Mouse (Mus musculus) MEL (cell line): Measurements from ENCODE around the gene Fgf3. TPM values are rescaled to one million over a fixed set of nuclear protein-coding genes. Genes with fewer than 3 reads are reported as not detected.

Experiments used
- DNase-seq: peaks from one replicate; pipeline ENCODE4 v3.0.0; 2011; ENCODE audit warnings: low read depth, low spot score
- H3K27ac ChIP-seq: 2 replicates; pipeline ENCODE4 v1.5.1; 2012; ENCODE audit warnings: low read depth, mild to moderate bottlenecking, control low read depth, low read length, moderate library complexity; ENCODE audit not compliant: control insufficient read depth
- H3K27me3 ChIP-seq, 2 experiments: fragments of 150-350 bp in 1 of 2; sonication (generic) in 1 of 2; 2 replicates each; pipeline ENCODE4 v1.6.1; 2012; ENCODE audit warnings: low read length in 2 of 2, mild to moderate bottlenecking in 2 of 2, improper control_type of control experiment in 1 of 2, moderate library complexity in 1 of 2; ENCODE audit not compliant: insufficient read depth in 2 of 2, control insufficient read depth in 1 of 2
- H3K36me3 ChIP-seq, 2 experiments: 2 replicates each; pipeline ENCODE4 v1.6.1; 2012 to 2014; ENCODE audit warnings: low read length in 2 of 2, improper control_type of control experiment in 1 of 2, inconsistent platforms in 1 of 2, mild to moderate bottlenecking in 1 of 2; ENCODE audit not compliant: insufficient read depth in 2 of 2, control insufficient read depth in 1 of 2
- H3K4me1 ChIP-seq, 2 experiments: fragments of 150-350 bp in 1 of 2; sonication (generic) in 1 of 2; 2 replicates each; pipeline ENCODE4 v1.6.1; 2012; ENCODE audit warnings: low read length in 2 of 2, improper control_type of control experiment in 1 of 2, mild to moderate bottlenecking in 1 of 2; ENCODE audit not compliant: insufficient read depth in 2 of 2, control insufficient read depth in 1 of 2
- H3K4me3 ChIP-seq, 2 experiments: fragments of 150-350 bp in 1 of 2; sonication (generic) in 1 of 2; 2 replicates each; pipeline ENCODE4 v1.5.1; 2012; ENCODE audit warnings: low read depth in 2 of 2, low read length in 2 of 2, mild to moderate bottlenecking in 2 of 2, moderate library complexity in 2 of 2, control low read depth in 1 of 2, improper control_type of control experiment in 1 of 2; ENCODE audit not compliant: control insufficient read depth in 1 of 2, insufficient read depth in 1 of 2
- H3K79me2 ChIP-seq: 2 replicates; pipeline ENCODE4 v1.6.1; 2012; ENCODE audit warnings: mild to moderate bottlenecking, low read length, moderate library complexity; ENCODE audit not compliant: control insufficient read depth, poor library complexity, insufficient read depth
- H3K9ac ChIP-seq: 2 replicates; pipeline ENCODE4 v1.6.1; 2012; ENCODE audit warnings: low read depth, mild to moderate bottlenecking, control low read depth, low read length, moderate library complexity; ENCODE audit not compliant: control insufficient read depth, poor library complexity, severe bottlenecking
- H3K9me3 ChIP-seq: fragments of 150-350 bp; sonication (generic); replicated peaks from 2 replicates; pipeline ENCODE4 v1.6.1; 2012; ENCODE audit warnings: mild to moderate bottlenecking, low read length, improper control_type of control experiment, moderate library complexity; ENCODE audit not compliant: insufficient read depth
- ELF1 ChIP-seq: IDR thresholded peaks from 2 replicates; pipeline ENCODE4 v1.6.1; 2014; ENCODE audit warnings: low read depth, mild to moderate bottlenecking, inconsistent platforms, low read length, improper control_type of control experiment, moderate library complexity
- EP300 ChIP-seq, 2 experiments: IDR thresholded peaks; 2 replicates each; pipeline ENCODE4 v1.6.1; 2011; ENCODE audit warnings: improper control_type of control experiment in 2 of 2, low read length in 2 of 2, low read depth in 1 of 2, mild to moderate bottlenecking in 1 of 2
- GABPA ChIP-seq: IDR thresholded peaks from 2 replicates; pipeline ENCODE4 v1.6.1; 2012; ENCODE audit warnings: low read depth, mild to moderate bottlenecking, inconsistent platforms, low read length, improper control_type of control experiment, moderate library complexity
- GATA1 ChIP-seq: IDR thresholded peaks from 2 replicates; pipeline ENCODE4 v1.6.1; 2011; ENCODE audit warnings: low read depth, low read length, improper control_type of control experiment
- HCFC1 ChIP-seq: IDR thresholded peaks from 2 replicates; pipeline ENCODE4 v1.6.1; 2012; ENCODE audit warnings: low read depth, mild to moderate bottlenecking, inconsistent platforms, low read length, improper control_type of control experiment, moderate library complexity
- KAT2A ChIP-seq: conservative IDR thresholded peaks from 2 replicates; pipeline ENCODE4 v1.6.1; 2012; ENCODE audit warnings: low read depth, low read length, improper control_type of control experiment, inconsistent platforms
- MAX ChIP-seq: IDR thresholded peaks from 2 replicates; pipeline ENCODE4 v1.6.1; 2011; ENCODE audit warnings: low read length, improper control_type of control experiment
- MEF2A ChIP-seq: IDR thresholded peaks from 2 replicates; pipeline ENCODE4 v1.6.1; 2014; ENCODE audit warnings: low read depth, mild to moderate bottlenecking, inconsistent platforms, low read length, improper control_type of control experiment; ENCODE audit not compliant: poor library complexity, insufficient replicate concordance, severe bottlenecking; ENCODE audit errors: extremely low read depth
- MYB ChIP-seq: IDR thresholded peaks from 2 replicates; pipeline ENCODE4 v1.6.1; 2011; ENCODE audit warnings: mild to moderate bottlenecking, low read depth, low read length, improper control_type of control experiment
- MYC ChIP-seq: IDR thresholded peaks from 2 replicates; pipeline ENCODE4 v1.6.1; 2011; ENCODE audit warnings: low read depth, mild to moderate bottlenecking, low read length, improper control_type of control experiment, moderate library complexity
- NELFE ChIP-seq: IDR thresholded peaks from 2 replicates; pipeline ENCODE4 v1.6.1; 2011; ENCODE audit warnings: low read depth, low read length, improper control_type of control experiment
- NRF1 ChIP-seq: IDR thresholded peaks from 2 replicates; pipeline ENCODE4 v1.6.1; 2014; ENCODE audit warnings: low read depth, mild to moderate bottlenecking, inconsistent platforms, low read length, improper control_type of control experiment, moderate library complexity; ENCODE audit not compliant: poor library complexity, insufficient read depth, severe bottlenecking
- RAD21 ChIP-seq: IDR thresholded peaks from 2 replicates; pipeline ENCODE4 v1.6.1; 2011; ENCODE audit warnings: mild to moderate bottlenecking, low read depth, low read length, improper control_type of control experiment
- RCOR1 ChIP-seq: IDR thresholded peaks from 2 replicates; pipeline ENCODE4 v1.6.1; 2012; ENCODE audit warnings: low read depth, mild to moderate bottlenecking, inconsistent platforms, low read length, improper control_type of control experiment
- TBP ChIP-seq: IDR thresholded peaks from 2 replicates; pipeline ENCODE4 v1.8.0; 2011; ENCODE audit warnings: low read depth, low read length, improper control_type of control experiment
- USF1 ChIP-seq: IDR thresholded peaks from 2 replicates; pipeline ENCODE4 v1.6.1; 2014; ENCODE audit warnings: low read depth, mild to moderate bottlenecking, inconsistent platforms, low read length, improper control_type of control experiment, moderate library complexity
- USF2 ChIP-seq, 2 experiments: IDR thresholded peaks; 2 replicates each; pipeline ENCODE4 v1.6.1; 2011 to 2012; ENCODE audit warnings: improper control_type of control experiment in 2 of 2, low read length in 2 of 2, borderline replicate concordance in 1 of 2, inconsistent platforms in 1 of 2, low read depth in 1 of 2, mild to moderate bottlenecking in 1 of 2; ENCODE audit not compliant: insufficient read depth in 1 of 2
- ZC3H11A ChIP-seq: IDR thresholded peaks from 2 replicates; pipeline ENCODE4 v1.6.1; 2012; ENCODE audit warnings: low read depth, mild to moderate bottlenecking, inconsistent platforms, low read length, improper control_type of control experiment
- ZKSCAN1 ChIP-seq: IDR thresholded peaks from 2 replicates; pipeline ENCODE4 v1.6.1; 2012; ENCODE audit warnings: low read depth, mild to moderate bottlenecking, inconsistent platforms, low read length, improper control_type of control experiment, moderate library complexity
- polyA plus RNA-seq, 2 experiments: library from polyadenylated mRNA; stranded (reverse) in 1 of 2; unstranded in 1 of 2; fragments of >175 nt in 1 of 2; fragments of >200 nt in 1 of 2; gene quantifications; 2 replicates each; pipeline versions ENCODE4 v1.2.1 to v1.2.4; 2012; ENCODE audit warnings: low replicate concordance in 2 of 2, low read depth in 1 of 2; ENCODE audit not compliant: insufficient read length in 2 of 2, insufficient read depth in 1 of 2, missing spikeins in 1 of 2
- total RNA-seq: library from RNA; depleted of rRNA; stranded (reverse); fragments of 300-350 nt; gene quantifications from 2 replicates; pipeline ENCODE4 v1.2.3, GENCODE M21; 2012

Gene Fgf3
- total and polyA plus RNA-seq, 3 experiments: not detected

DNA sequence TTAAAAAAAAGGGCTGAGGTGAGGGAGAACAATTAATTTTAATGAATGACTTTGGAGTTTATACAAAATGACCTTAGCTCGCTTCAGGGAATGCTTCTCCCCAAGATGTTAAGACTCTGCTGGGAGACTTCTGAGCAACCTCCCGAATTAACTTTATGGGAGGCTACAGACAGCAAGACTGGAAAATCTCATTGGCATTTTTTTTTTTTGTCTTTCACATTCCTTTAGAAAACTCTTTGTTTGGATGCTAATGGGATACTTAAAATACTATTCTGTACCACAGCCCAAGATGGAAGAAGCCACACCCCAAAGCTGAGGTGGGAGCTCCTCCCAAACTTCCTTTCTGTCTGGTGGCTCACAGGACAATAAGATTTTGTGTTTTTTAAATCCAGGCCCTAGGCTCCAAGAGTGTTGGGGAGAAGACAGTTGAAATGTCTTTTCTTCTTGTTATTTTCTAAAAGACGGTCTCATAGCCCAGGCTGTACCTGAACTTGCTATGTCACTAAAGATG lies 26.3 kb downstream of the Fgf3 start:
- TF ChIP-seq MEF2A (no peak), KAT2A (no peak), NRF1 (no peak), MYC (no peak), MYB (no peak)
- H3K27me3 ChIP-seq: no peaks in the 10 kb centered on the region
- H3K27ac ChIP-seq: no peak overlapping the region
- no peaks in the 10 kb centered on the region for H3K4me1 ChIP-seq
- H3K79me2 ChIP-seq: no peaks in the 10 kb centered on the region
- H3K9me3 ChIP-seq: no peaks in the 10 kb centered on the region
- no peak for DNase-seq
- H3K36me3 ChIP-seq: no peaks in the 10 kb centered on the region
- no peak overlapping the region for H3K4me3 ChIP-seq
- H3K9ac ChIP-seq: no peak overlapping the region

DNA sequence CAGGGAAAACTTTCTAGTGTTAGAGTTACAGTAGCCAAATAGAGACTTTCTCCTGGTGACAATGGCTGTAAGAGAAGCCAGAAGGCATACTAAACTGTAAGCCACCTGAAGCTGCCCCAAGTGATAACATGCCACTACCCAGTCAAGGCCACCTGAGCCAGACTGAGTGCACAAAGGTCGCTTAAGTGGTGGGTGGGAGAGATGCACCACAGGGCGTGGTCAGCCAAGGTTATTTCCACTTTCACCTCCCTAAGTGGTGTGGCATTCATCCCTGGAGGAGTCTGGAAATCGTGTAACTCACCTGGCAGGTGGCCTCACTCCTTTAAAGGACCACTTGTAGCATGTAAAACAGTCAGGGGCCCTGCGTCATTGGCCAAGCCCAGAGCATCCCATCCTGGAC lies 29.3 kb downstream of the Fgf3 start:
- Histone ChIP-seq H3K27me3 (no peaks in the 10 kb centered on the region), H3K79me2 (no peaks in the 10 kb centered on the region), H3K27ac (no peak overlapping the region), H3K4me1 (no peaks in the 10 kb centered on the region), H3K4me3 (no peak overlapping the region), H3K36me3 (no peaks in the 10 kb centered on the region)
- DNase-seq: no peak
- TF ChIP-seq USF1 (no peak), EP300 (IDR thresholded peaks at IDR 0.05; ENCODE audit: low read depth in 1 of 2, low read length in 2 of 2) (no peak), TBP (no peak), GABPA (no peak), ZC3H11A (no peak), GATA1 (no peak), ZKSCAN1 (no peak), RCOR1 (no peak), HCFC1 (no peak), USF2 (IDR thresholded peaks at IDR 0.05; ENCODE audit: borderline replicate concordance in 1 of 2, insufficient read depth in 1 of 2, low read depth in 1 of 2, low read length in 2 of 2) (no peak)
- TF ChIP-seq, all 39 proteins: peak for 0
- Histone ChIP-seq H3K9ac (no peak overlapping the region), H3K9me3 (no peaks in the 10 kb centered on the region)

DNA sequence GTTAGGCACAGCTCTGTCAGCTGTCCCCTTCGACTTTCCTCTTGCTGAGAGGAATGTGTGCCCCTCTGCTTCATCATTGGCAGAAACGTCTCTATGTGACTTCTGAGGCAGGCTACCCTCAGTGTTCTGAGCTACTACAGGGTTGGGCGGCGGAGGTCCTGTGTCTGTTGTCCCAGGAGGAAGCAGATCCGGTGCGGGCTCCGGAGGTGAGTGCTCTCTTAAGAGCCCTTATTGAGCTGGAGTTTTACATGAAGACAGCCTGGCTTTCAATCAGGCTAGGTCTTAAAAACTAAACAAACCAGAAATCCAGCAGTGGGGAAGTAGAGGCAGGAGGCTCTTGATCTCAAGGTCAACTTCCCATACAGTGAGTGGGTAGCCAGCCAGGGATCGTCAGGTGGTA lies 29.7 kb downstream of the Fgf3 start:
- H3K79me2 ChIP-seq: no peaks in the 10 kb centered on the region
- H3K27me3 ChIP-seq: no peaks in the 10 kb centered on the region
- no peaks in the 10 kb centered on the region for H3K9me3 ChIP-seq
- H3K27ac ChIP-seq: no peak overlapping the region
- no peak for DNase-seq
- no peaks in the 10 kb centered on the region for H3K4me1 ChIP-seq
- TF ChIP-seq TBP: no peak
- TF ChIP-seq MEF2A: no peak
- TF ChIP-seq RAD21: no peak
- TF ChIP-seq MYC: no peak
- no peak for TF ChIP-seq USF2 (IDR thresholded peaks at IDR 0.05; ENCODE audit: borderline replicate concordance in 1 of 2, insufficient read depth in 1 of 2, low read depth in 1 of 2, low read length in 2 of 2)
- no peak for TF ChIP-seq ELF1
- TF ChIP-seq EP300 (IDR thresholded peaks at IDR 0.05; ENCODE audit: low read depth in 1 of 2, low read length in 2 of 2): no peak
- no peak for TF ChIP-seq KAT2A
- no peak for TF ChIP-seq MAX
- no peak for TF ChIP-seq NELFE
- TF ChIP-seq NRF1: no peak
- no peak overlapping the region for H3K9ac ChIP-seq
- no peak overlapping the region for H3K4me3 ChIP-seq
- H3K36me3 ChIP-seq: no peaks in the 10 kb centered on the region
